Mouse (Mus musculus) lung, adult 2 months (tissue): ENCODE measurements around the gene Lsm5.

ENCODE experiments used
- CTCF ChIP-seq: fragments of 200-500 bp; IDR thresholded peaks from 2 replicates; pipeline ENCODE4 v1.5.1; 2011; ENCODE audit warnings: mild to moderate bottlenecking, low read length, control low read depth; ENCODE audit not compliant: insufficient read depth
- POLR2A ChIP-seq: fragments of 200-500 bp; IDR thresholded peaks from 2 replicates; pipeline ENCODE4 v1.6.1; 2011; ENCODE audit warnings: low read depth, mild to moderate bottlenecking, control low read depth, low read length, borderline replicate concordance; ENCODE audit errors: extremely low read depth

- TF ChIP-seq CTCF (no peak), POLR2A (no peak)
Observed at GRCm38 (mm10) chr6:56714186-56714573, 9.7 kb upstream of the Lsm5 start.
